Mouse (Mus musculus) limb, embryonic 11.5 days (tissue): ENCODE results near the gene Iqsec3. TPM values are rescaled to one million over a fixed set of nuclear protein-coding genes. Genes with fewer than 3 reads are reported as not detected.

ENCODE experiments used
- ATAC-seq: fragments of 200-750 bp; cut with Nextera tagmentation; 2 replicates; pipeline ENCODE4 v1.8.0; 2017; ENCODE audit warnings: low read depth; ENCODE audit not compliant: insufficient number of reproducible peaks, low FRiP score, low TSS enrichment
- DNase-seq: peaks from one replicate; pipeline ENCODE4 v3.0.0-alpha.2; 2015; ENCODE audit warnings: low spot score
- H3K27ac ChIP-seq: fragments of 300-500 bp; sonication (generic); replicated peaks from 2 replicates; pipeline ENCODE4 v1.5.1; 2014; ENCODE audit warnings: low read depth, mild to moderate bottlenecking, low read length
- H3K27me3 ChIP-seq: fragments of 300-500 bp; sonication (generic); 2 replicates; pipeline ENCODE4 v1.6.1; 2014; ENCODE audit warnings: mild to moderate bottlenecking, low read length, mixed read lengths; ENCODE audit not compliant: control insufficient read depth, insufficient read depth
- H3K36me3 ChIP-seq: fragments of 300-500 bp; sonication (generic); 2 replicates; pipeline ENCODE4 v1.6.1; 2014; ENCODE audit warnings: mild to moderate bottlenecking, low read length, moderate library complexity, mixed read lengths; ENCODE audit not compliant: control insufficient read depth, insufficient read depth
- H3K4me1 ChIP-seq: fragments of 300-500 bp; sonication (generic); 2 replicates; pipeline ENCODE4 v1.6.1; 2014; ENCODE audit warnings: low read length, mixed read lengths; ENCODE audit not compliant: control insufficient read depth, insufficient read depth
- H3K4me2 ChIP-seq: fragments of 300-500 bp; sonication (generic); 2 replicates; pipeline ENCODE4 v1.6.1; 2014; ENCODE audit warnings: low read depth, mild to moderate bottlenecking, moderate library complexity; ENCODE audit not compliant: severe bottlenecking
- H3K4me3 ChIP-seq: fragments of 300-500 bp; sonication (generic); 2 replicates; pipeline ENCODE4 v1.5.1; 2014; ENCODE audit warnings: low read depth, low read length
- H3K9ac ChIP-seq: fragments of 300-500 bp; sonication (generic); 2 replicates; pipeline ENCODE4 v1.6.1; 2014; ENCODE audit warnings: mild to moderate bottlenecking, low read length
- H3K9me3 ChIP-seq: fragments of 300-500 bp; sonication (generic); 2 replicates; pipeline ENCODE4 v1.6.1; 2016; ENCODE audit warnings: low read length; ENCODE audit not compliant: control insufficient read depth
- WGBS: fragments of 180-500 bp; shearing (Covaris S2); extraction: QIAGEN DNeasy Blood & Tissue Kit; methylation state at CpG from one replicate; pipeline ENCODE4 v1.1.7; 2014; 5-methylcytosine and 5-hydroxymethylcytosine counted together
- polyA plus RNA-seq: library from polyadenylated mRNA; unstranded; fragments of >200 nt; fragmentation: Nextera tagmentation; extraction: Ambion mirVana; gene quantifications from 2 replicates; pipeline ENCODE4 v1.2.1, GENCODE M21; 2014

Iqsec3 gene
- polyA plus RNA-seq, 1 experiment from 2014 or later, result 0.07 TPM

DNA sequence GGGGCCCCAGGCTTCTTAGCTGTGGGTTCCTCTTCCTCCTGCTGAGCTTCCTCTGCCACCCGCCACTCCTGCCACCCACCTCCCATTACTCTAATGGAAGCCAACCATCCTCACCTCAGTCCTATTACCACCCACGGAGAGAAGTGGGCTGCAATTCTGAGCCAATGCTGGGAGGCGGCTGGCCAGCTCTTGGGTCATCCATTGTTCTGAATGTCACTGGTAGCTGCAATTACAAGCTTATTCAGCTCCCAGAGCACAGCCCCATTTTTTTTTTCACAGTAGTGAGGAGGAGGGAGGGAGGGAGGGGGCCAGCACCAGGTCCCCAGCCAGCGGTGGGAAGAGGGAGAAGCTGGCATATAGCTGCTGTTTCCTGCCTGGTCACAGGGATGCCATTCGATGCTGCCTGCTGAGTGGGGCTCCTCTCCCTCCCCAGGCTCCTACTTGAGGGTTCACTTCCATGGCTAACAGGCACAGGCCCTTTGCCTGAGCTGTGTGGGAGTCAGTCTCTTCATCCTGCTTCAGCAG is 32.7 kb downstream of the Iqsec3 start:
- no peaks in the 10 kb centered on the region for H3K9me3 ChIP-seq
- H3K36me3 ChIP-seq, result no peaks in the 10 kb centered on the region
- DNase-seq (no peak), ATAC-seq (no peak)
- no peak overlapping the region for H3K9ac ChIP-seq
- 16% methylated on average over 5 of the region's 5 CpGs for WGBS
- no peak overlapping the region for H3K4me2 ChIP-seq
- no peak overlapping the region for H3K4me3 ChIP-seq
- no peak overlapping the region for H3K27ac ChIP-seq
- H3K4me1 ChIP-seq, result no peaks in the 10 kb centered on the region
- H3K27me3 ChIP-seq, result no peaks in the 10 kb centered on the region

DNA sequence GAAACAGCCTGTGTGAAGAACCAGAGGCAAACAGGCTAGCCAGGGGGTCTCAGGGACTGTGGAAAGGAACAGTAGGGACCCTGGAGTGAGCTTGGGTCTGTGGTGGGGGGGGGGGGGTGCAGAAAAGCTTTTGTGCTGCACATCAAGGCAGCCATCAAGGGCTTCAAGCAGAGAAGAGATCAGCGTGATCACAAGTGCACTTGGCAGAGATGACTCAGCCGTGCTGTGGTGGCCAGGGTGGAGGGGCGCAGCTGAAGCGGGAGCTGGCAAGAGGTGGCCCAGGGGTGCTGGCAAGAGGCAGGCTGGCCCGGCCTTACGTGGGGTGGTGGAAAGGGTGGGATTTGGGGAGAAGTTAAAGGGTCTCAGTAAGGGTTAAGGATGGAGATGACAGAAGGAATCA is 48.6 kb downstream of the Iqsec3 start:
- no peak for DNase-seq
- Histone ChIP-seq H3K9ac (no peak overlapping the region), H3K9me3 (no peaks in the 10 kb centered on the region), H3K4me3 (no peak overlapping the region), H3K4me1 (no peaks in the 10 kb centered on the region), H3K4me2 (no peak overlapping the region), H3K27me3 (no peaks in the 10 kb centered on the region), H3K27ac (no peak overlapping the region), H3K36me3 (no peaks in the 10 kb centered on the region)
- ATAC-seq, result no peak
- 43% methylated on average over 6 of the region's 6 CpGs for WGBS

DNA sequence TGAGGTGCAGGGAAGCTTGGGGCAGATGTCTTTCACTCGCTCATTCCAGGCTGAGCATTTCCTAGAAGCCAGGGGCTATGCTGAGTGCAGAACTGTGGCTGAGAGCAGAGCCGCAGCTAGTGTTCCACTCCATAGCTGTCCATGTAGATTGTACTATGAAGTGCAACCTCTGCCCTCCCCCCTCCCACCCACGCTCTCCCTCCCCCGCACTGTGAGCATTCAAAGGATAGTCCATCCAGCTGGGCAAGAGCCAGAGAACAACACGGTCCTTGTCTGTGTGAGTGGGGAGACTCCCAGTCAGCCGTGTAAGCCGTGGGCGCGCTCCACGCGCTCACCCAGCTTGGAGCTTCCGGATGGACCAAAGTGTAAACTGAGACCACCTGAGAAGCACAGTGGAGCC is 49.1 kb downstream of the Iqsec3 start:
- H3K4me2 ChIP-seq, result no peak overlapping the region
- H3K27me3 ChIP-seq, result no peaks in the 10 kb centered on the region
- WGBS, result 48% methylated on average over 12 of the region's 12 CpGs
- H3K9me3 ChIP-seq, result no peaks in the 10 kb centered on the region
- no peak for DNase-seq
- H3K9ac ChIP-seq, result no peak overlapping the region
- no peaks in the 10 kb centered on the region for H3K4me1 ChIP-seq
- no peak overlapping the region for H3K27ac ChIP-seq
- no peaks in the 10 kb centered on the region for H3K36me3 ChIP-seq
- ATAC-seq, result no peak
- H3K4me3 ChIP-seq, result no peak overlapping the region

DNA sequence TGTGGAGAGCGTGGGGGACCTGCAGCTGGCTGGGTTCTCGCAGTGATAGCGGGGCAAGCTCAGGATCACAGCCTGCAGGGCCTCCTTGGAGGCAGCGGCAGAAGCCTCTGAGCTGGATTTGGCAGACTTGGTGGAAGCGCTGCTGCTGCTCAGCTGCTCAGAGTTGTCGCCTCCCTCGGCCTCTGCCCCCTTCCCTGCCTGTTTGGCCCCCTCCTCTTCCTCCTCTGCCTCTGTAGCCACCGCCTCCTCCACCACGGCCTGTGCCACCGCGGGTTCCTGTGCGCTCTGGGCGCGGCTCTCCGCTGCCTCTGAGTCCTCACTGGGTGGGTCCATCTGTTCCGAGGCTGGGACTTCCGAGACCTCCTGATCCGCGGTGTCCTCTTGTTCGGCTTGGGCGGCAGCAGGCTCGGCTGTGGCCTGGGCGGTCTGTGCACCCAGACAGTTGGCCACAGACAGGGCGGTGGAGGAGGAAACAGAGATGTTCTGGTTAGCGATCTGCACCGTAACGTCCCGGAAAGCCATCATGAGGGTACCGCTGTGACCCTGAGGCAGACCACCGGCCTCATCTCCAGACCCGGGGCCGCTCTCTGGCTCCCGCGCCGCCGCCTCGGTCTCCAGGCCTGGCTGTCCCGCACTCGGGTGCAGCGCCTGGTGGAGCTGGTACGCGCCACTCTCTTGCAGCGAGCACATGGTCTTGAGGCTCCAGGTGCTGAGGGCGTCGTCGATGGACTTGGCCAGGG is 60.8 kb downstream of the Iqsec3 start:
- no peaks in the 10 kb centered on the region for H3K36me3 ChIP-seq
- peaks cover 46% of the 10 kb centered on the region for H3K27me3 ChIP-seq
- ATAC-seq, result peak; percentile 33; the same call in 1 of the 2 replicates
- H3K4me2 ChIP-seq, result peak overlapping the region; percentile 44
- H3K9me3 ChIP-seq, result 0 out of 2 replicates have a peak, but pooled peaks cover 4% of the 10 kb centered on the region
- H3K27ac ChIP-seq, result no peak overlapping the region
- H3K9ac ChIP-seq, result 0 out of 2 replicates have a peak overlapping the region, but pooled peaks have one; percentile 27
- DNase-seq, result peak; percentile 42
- peak overlapping the region; percentile 24; the same call in 1 of the 2 replicates for H3K4me3 ChIP-seq
- H3K4me1 ChIP-seq, result peaks cover 5% of the 10 kb centered on the region
- WGBS, result 2% methylated on average over 41 of the region's 46 CpGs

DNA sequence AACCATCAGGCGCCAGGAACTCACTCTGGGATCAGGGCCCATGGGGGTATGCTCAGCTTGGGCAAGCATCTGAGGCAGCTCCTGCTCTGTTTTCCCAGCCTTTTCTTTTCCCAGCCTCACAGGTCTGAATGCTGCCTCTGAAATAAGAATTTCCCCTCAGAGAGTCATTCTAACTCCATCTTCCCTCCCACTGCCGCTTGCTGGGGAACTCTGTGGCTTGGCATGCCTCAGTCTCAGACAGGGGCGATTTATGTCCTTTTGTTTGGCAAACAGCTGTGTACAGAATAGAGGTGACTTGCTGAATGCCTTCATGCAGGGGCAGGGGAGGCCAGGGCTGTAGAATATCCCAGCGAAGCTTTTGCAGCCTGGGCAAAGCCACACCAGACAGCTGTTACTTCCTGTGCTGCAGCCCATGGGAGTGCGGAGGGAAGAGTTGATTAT is 65.9 kb downstream of the Iqsec3 start:
- Histone ChIP-seq H3K27ac (no peak overlapping the region), H3K27me3 (peaks cover 22% of the 10 kb centered on the region), H3K4me3 (no peak overlapping the region), H3K9ac (no peak overlapping the region), H3K36me3 (no peaks in the 10 kb centered on the region), H3K4me1 (peaks cover under 1% of the 10 kb centered on the region; the same call in 1 of the 2 replicates), H3K9me3 (no peaks in the 10 kb centered on the region), H3K4me2 (no peak overlapping the region)
- DNase-seq, result peak; percentile 25
- no peak; the same call in 1 of the 2 replicates for ATAC-seq
- WGBS, result 47% methylated on average over 5 of the region's 5 CpGs

DNA sequence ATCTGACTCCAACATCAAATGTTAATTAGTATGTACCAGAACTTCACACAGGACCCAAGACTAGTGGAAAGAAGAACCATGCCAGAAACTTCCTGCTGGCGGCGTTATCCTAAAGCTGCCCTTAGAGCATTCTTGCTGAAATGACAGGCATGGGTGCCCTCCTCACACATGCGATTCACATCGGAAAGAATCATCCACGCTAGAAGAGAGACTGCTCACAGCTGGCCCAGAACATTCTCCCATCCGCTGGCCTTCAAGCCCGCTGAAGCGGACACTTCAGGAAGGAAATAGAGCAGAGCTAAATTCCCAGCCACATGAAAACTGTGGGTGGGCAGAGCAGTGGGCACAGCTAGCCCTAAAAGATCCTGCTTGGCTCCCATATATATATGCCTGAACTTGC is 68.2 kb downstream of the Iqsec3 start:
- H3K27me3 ChIP-seq, result 0 out of 2 replicates have a peak, but pooled peaks cover 2% of the 10 kb centered on the region
- H3K4me1 ChIP-seq, result no peaks in the 10 kb centered on the region
- H3K4me2 ChIP-seq, result no peak overlapping the region
- ATAC-seq (no peak), DNase-seq (no peak)
- no peaks in the 10 kb centered on the region for H3K36me3 ChIP-seq
- no peaks in the 10 kb centered on the region for H3K9me3 ChIP-seq
- no peak overlapping the region for H3K27ac ChIP-seq
- H3K4me3 ChIP-seq, result no peak overlapping the region
- H3K9ac ChIP-seq, result no peak overlapping the region
- WGBS, result 86% methylated on average over 8 of the region's 8 CpGs

DNA sequence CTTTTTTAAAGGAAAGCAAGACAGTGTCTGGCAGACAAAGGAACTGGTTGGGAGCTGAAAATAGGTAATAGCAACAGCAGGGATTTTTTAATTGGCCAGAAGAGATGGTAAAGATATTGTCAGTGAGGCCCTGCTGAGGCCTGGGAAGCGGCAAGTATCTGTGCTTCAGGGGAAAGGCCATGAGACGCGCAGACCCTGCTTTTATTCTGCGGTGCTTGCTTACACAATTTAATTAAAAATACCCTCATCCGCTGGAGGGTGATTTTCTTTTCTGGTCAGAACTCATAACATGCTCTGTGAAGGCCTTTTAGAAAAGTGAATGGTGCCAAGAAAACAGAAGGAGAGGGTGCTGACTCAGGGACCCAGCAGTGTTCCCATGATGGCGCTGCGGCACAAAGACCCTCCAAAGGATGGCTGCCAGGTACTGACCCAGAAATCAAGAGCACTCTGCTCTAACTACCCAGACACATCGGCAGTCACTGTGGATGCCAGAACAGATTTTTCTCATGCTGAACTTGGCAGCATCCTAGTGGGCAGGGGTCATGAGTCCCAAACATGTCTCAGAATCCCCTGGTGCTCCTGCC is 70.7 kb downstream of the Iqsec3 start:
- WGBS, result 90% methylated on average over 8 of the region's 8 CpGs
- ATAC-seq (no peak), DNase-seq (no peak)
- H3K4me2 ChIP-seq, result no peak overlapping the region
- H3K36me3 ChIP-seq, result no peaks in the 10 kb centered on the region
- H3K9ac ChIP-seq, result no peak overlapping the region
- H3K27me3 ChIP-seq, result no peaks in the 10 kb centered on the region
- no peaks in the 10 kb centered on the region for H3K4me1 ChIP-seq
- no peak overlapping the region for H3K4me3 ChIP-seq
- no peaks in the 10 kb centered on the region for H3K9me3 ChIP-seq
- no peak overlapping the region for H3K27ac ChIP-seq

DNA sequence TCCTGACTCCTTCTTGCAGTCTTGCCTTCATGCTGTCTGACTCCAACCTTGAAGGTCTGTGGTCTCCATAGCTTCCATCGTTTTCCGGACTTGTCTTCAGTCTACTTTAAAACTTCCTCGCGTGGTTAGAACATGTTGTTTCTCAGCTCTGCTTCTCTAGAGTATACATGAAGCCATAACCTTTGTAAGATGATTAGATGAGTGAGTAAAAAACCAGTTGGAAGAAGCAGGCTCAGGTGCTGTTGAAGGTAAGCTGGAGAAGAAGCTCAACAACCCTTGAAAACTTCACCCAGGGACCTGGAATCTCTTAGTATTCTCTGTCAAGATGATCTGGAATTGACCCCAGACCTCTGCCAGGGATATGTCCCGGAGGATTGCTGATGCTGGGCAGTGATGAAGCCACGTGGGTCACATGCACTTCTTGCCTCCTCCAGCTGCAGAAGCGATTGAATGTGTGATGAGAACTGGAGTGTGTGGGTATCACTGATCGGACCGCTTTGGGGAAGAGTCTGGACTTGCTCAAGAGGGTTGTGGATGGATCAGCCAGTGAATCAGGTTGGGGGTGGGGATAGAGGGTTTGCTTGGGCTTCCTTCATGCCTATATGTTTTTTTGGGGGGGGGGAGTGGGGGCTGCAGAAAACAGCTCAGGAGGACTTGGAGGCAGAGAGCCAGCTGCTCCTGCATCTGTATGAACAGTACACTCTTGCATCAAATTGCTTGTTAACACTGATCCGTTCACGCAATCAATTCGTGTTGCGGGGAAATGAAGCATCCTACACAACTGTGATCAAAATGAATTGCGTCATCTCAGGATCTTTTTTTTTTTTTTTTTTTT is 71.4 kb downstream of the Iqsec3 start:
- no peaks in the 10 kb centered on the region for H3K36me3 ChIP-seq
- no peak overlapping the region for H3K4me3 ChIP-seq
- H3K27ac ChIP-seq, result no peak overlapping the region
- no peaks in the 10 kb centered on the region for H3K9me3 ChIP-seq
- ATAC-seq (no peak), DNase-seq (no peak)
- H3K4me2 ChIP-seq, result no peak overlapping the region
- 88% methylated on average over 14 of the region's 14 CpGs for WGBS
- H3K9ac ChIP-seq, result no peak overlapping the region
- no peaks in the 10 kb centered on the region for H3K27me3 ChIP-seq
- H3K4me1 ChIP-seq, result no peaks in the 10 kb centered on the region
